In genomic region chr15:70012792-70013191, GRCm38 (mm10) we compare ENCODE assay signal across 23 mouse cellular contexts.
A peak's percentile ranks its signal among the peaks of the same experiment; 100 is the strongest.
DNase-seq lines count a peak whose midpoint lies in the region; ATAC-seq lines count a peak whose summit lies in the region.
"Had no signal": no experiment of that assay in that cellular context is flagged by ENCODE, and none has a peak within 500 bp of the region (broad histone marks: within the 10 kb centered on the region; RNA-seq: fewer than 3 reads in every experiment).

No protein-coding gene starts in this region.

- no peak for DNase-seq in frontal cortex, postnatal 25 days (ENCODE audit: low spot score in 2 of 2)
- DNase-seq in left cerebral cortex, adult 9 months (ENCODE audit: low spot score in 2 of 2): peak; percentile 1 to 16
- no peak for DNase-seq in left cerebral cortex, adult 8-10 months (ENCODE audit: low spot score in 2 of 2)
- peak; percentile 65 for DNase-seq in brain, adult 2 months (ENCODE audit: low read depth, low spot score)
- DNase-seq in left cerebral cortex, postnatal 25 days (ENCODE audit: low spot score in 2 of 2): peak; percentile 5 to 67
- no peak for DNase-seq in heart, postnatal 4 days
- DNase-seq: adrenal gland, postnatal 10 days; adrenal gland, postnatal 36 days; B cell, adult 2 months; cerebellum, adult 11-12 months; cerebellum, adult 8-10 months; cerebellum, postnatal 10 days; cerebellum, postnatal 36 days; gastrocnemius, adult 2 months; gastrocnemius, postnatal 14 days; heart, adult 11 months; heart, postnatal 10 days; heart, postnatal 36 days had no signal

- ATAC-seq in frontal cortex, adult (ENCODE audit: low TSS enrichment): peak; percentile 96
- ATAC-seq: forebrain, embryonic 14.5 days; hindbrain, postnatal 0 days; inflammation-experienced regulatory T-cells, adult 6 months; Patski had no signal

- intact Hi-C loops in left cerebral cortex, postnatal 25 days (cut with DNase I): loop anchor here (10.0 kb wide), 1 partner anchor 318 kb away; no protein-coding TSS in a partner anchor

Comparison
In these comparisons a context has a peak if more than half of its experiments do, and no peak if none do; other contexts are left out.
1. DNase-seq: peak in left cerebral cortex, adult 9 months (2 of 2), brain, adult 2 months (single experiment) and left cerebral cortex, postnatal 25 days (2 of 2); none in frontal cortex, postnatal 25 days (0 of 2), left cerebral cortex, adult 8-10 months (0 of 2) and heart, postnatal 4 days (single experiment).